Mouse (Mus musculus) liver, embryonic 16.5 days (tissue): ENCODE results near the gene Vwa8. TPM values are rescaled to one million over a fixed set of nuclear protein-coding genes. Genes with fewer than 3 reads are reported as not detected.

Source experiments
- ATAC-seq: fragments of 200-750 bp; cut with Nextera tagmentation; 2 replicates; pipeline ENCODE4 v1.8.0; 2017; ENCODE audit warnings: low read depth, mild to moderate bottlenecking, moderate number of reproducible peaks, moderate library complexity
- H3K27ac ChIP-seq: fragments of 300-500 bp; sonication (generic); 2 replicates; pipeline ENCODE4 v1.5.1; 2014; ENCODE audit warnings: mild to moderate bottlenecking, low read length
- H3K27me3 ChIP-seq: fragments of 300-500 bp; sonication (generic); 2 replicates; pipeline ENCODE4 v1.6.1; 2014; ENCODE audit warnings: low read depth, low read length, mixed read lengths; ENCODE audit not compliant: control insufficient read depth, insufficient read depth
- H3K36me3 ChIP-seq: fragments of 300-500 bp; sonication (generic); 2 replicates; pipeline ENCODE4 v1.6.1; 2014; ENCODE audit warnings: mild to moderate bottlenecking; ENCODE audit not compliant: control insufficient read depth, insufficient read depth
- H3K4me1 ChIP-seq: fragments of 300-500 bp; sonication (generic); 2 replicates; pipeline ENCODE4 v1.6.1; 2014; ENCODE audit warnings: low read depth, low read length, mixed read lengths; ENCODE audit not compliant: control insufficient read depth
- H3K4me2 ChIP-seq: fragments of 300-500 bp; sonication (generic); 2 replicates; pipeline ENCODE4 v1.6.1; 2014; ENCODE audit warnings: low read depth, low read length, mixed read lengths
- H3K4me3 ChIP-seq: fragments of 300-500 bp; sonication (generic); 2 replicates; pipeline ENCODE4 v1.5.1; 2014; ENCODE audit warnings: low read depth, mild to moderate bottlenecking, low read length
- H3K9ac ChIP-seq: fragments of 300-500 bp; sonication (generic); 2 replicates; pipeline ENCODE4 v1.6.1; 2014; ENCODE audit warnings: low read depth, low read length
- H3K9me3 ChIP-seq: fragments of 300-500 bp; sonication (generic); replicated peaks from 2 replicates; pipeline ENCODE4 v1.6.1; 2016; ENCODE audit warnings: low read length; ENCODE audit not compliant: control insufficient read depth
- WGBS: fragments of 180-500 bp; shearing (Covaris S2); extraction: QIAGEN DNeasy Blood & Tissue Kit; methylation state at CpG from one replicate; pipeline ENCODE4 v1.1.7; 2014; ENCODE audit not compliant: insufficient replicate concordance; 5-methylcytosine and 5-hydroxymethylcytosine counted together
- polyA plus RNA-seq: library from polyadenylated mRNA; unstranded; fragments of >200 nt; fragmentation: Nextera tagmentation; extraction: Ambion mirVana; gene quantifications from 2 replicates; pipeline ENCODE4 v1.2.1, GENCODE M21; 2015

The Vwa8 gene
- polyA plus RNA-seq, 1 experiment from 2014 or later = 9.5 TPM

- Histone ChIP-seq H3K4me1 (no peaks in the 10 kb centered on the region), H3K27me3 (no peaks in the 10 kb centered on the region), H3K27ac (no peak overlapping the region), H3K9me3 (no peaks in the 10 kb centered on the region), H3K4me3 (no peak overlapping the region), H3K4me2 (no peak overlapping the region), H3K36me3 (no peaks in the 10 kb centered on the region), H3K9ac (no peak overlapping the region)
- no peak for ATAC-seq
- WGBS = 58% methylated on average over 11 of the region's 11 CpGs
Observed at GRCm38 (mm10) chr14:79212380-79212991, 363.6 kb downstream of the Vwa8 start.

GRCm38 (mm10) chr14:79214129-79214528, 365.3 kb downstream of the Vwa8 start:
- 78% methylated on average over 6 of the region's 6 CpGs for WGBS

GRCm38 (mm10) chr14:79214660-79215249, 365.9 kb downstream of the Vwa8 start:
- Histone ChIP-seq H3K9ac (no peak overlapping the region), H3K4me1 (no peaks in the 10 kb centered on the region), H3K9me3 (no peaks in the 10 kb centered on the region), H3K27me3 (no peaks in the 10 kb centered on the region), H3K27ac (no peak overlapping the region), H3K4me2 (no peak overlapping the region), H3K4me3 (no peak overlapping the region), H3K36me3 (no peaks in the 10 kb centered on the region)
- ATAC-seq = no peak
- 53% methylated on average over 8 of the region's 8 CpGs for WGBS

More at GRCm38 (mm10) chr14:79214129-79214528, 365.3 kb downstream of the Vwa8 start:
- Histone ChIP-seq H3K9me3 (no peaks in the 10 kb centered on the region), H3K4me3 (no peak overlapping the region), H3K9ac (no peak overlapping the region), H3K27me3 (no peaks in the 10 kb centered on the region), H3K4me2 (no peak overlapping the region), H3K4me1 (no peaks in the 10 kb centered on the region), H3K36me3 (no peaks in the 10 kb centered on the region), H3K27ac (no peak overlapping the region)
- no peak for ATAC-seq

GRCm38 (mm10) chr14:79216366-79216765, 367.5 kb downstream of the Vwa8 start:
- H3K4me3 ChIP-seq = no peak overlapping the region
- H3K9ac ChIP-seq = no peak overlapping the region
- no peaks in the 10 kb centered on the region for H3K4me1 ChIP-seq
- 59% methylated on average over 2 of the region's 2 CpGs for whole genome bisulfite sequencing
- no peak overlapping the region for H3K4me2 ChIP-seq
- no peak for ATAC-seq
- H3K27ac ChIP-seq = no peak overlapping the region
- no peaks in the 10 kb centered on the region for H3K9me3 ChIP-seq
- H3K27me3 ChIP-seq = no peaks in the 10 kb centered on the region
- H3K36me3 ChIP-seq = no peaks in the 10 kb centered on the region

- H3K27me3 ChIP-seq = no peaks in the 10 kb centered on the region
- no peaks in the 10 kb centered on the region for H3K4me1 ChIP-seq
- no peak overlapping the region for H3K9ac ChIP-seq
- no peak for ATAC-seq
- WGBS = 74% methylated on average over 12 of the region's 12 CpGs
- no peaks in the 10 kb centered on the region for H3K9me3 ChIP-seq
- no peaks in the 10 kb centered on the region for H3K36me3 ChIP-seq
- no peak overlapping the region for H3K4me3 ChIP-seq
- H3K27ac ChIP-seq = no peak overlapping the region
- H3K4me2 ChIP-seq = no peak overlapping the region
Observed at GRCm38 (mm10) chr14:79223431-79224036, 374.7 kb downstream of the Vwa8 start.

GRCm38 (mm10) chr14:79225458-79225857, 376.6 kb downstream of the Vwa8 start:
- Histone ChIP-seq H3K27ac (no peak overlapping the region), H3K36me3 (no peaks in the 10 kb centered on the region), H3K4me3 (no peak overlapping the region), H3K27me3 (no peaks in the 10 kb centered on the region), H3K4me1 (no peaks in the 10 kb centered on the region), H3K9me3 (no peaks in the 10 kb centered on the region), H3K4me2 (no peak overlapping the region), H3K9ac (no peak overlapping the region)
- 67% methylated on average over 8 of the region's 8 CpGs for WGBS
- ATAC-seq = no peak

- H3K4me3 ChIP-seq = no peak overlapping the region
- H3K9me3 ChIP-seq = no peaks in the 10 kb centered on the region
- ATAC-seq = no peak
- H3K27ac ChIP-seq = no peak overlapping the region
- no peaks in the 10 kb centered on the region for H3K27me3 ChIP-seq
- H3K4me2 ChIP-seq = no peak overlapping the region
- 61% methylated on average over 9 of the region's 9 CpGs for WGBS
- no peaks in the 10 kb centered on the region for H3K36me3 ChIP-seq
- H3K9ac ChIP-seq = no peak overlapping the region
- H3K4me1 ChIP-seq = no peaks in the 10 kb centered on the region
Observed at GRCm38 (mm10) chr14:79226056-79226455, 377.2 kb downstream of the Vwa8 start.

GRCm38 (mm10) chr14:79226741-79227140, 377.9 kb downstream of the Vwa8 start:
- H3K9me3 ChIP-seq = no peaks in the 10 kb centered on the region

GRCm38 (mm10) chr14:79227955-79228354, 379.1 kb downstream of the Vwa8 start:
- no peak overlapping the region for H3K4me2 ChIP-seq
- no peaks in the 10 kb centered on the region for H3K4me1 ChIP-seq
- 28% methylated on average over 4 of the region's 4 CpGs for WGBS

More at GRCm38 (mm10) chr14:79226741-79227140, 377.9 kb downstream of the Vwa8 start:
- Histone ChIP-seq H3K27ac (no peak overlapping the region), H3K27me3 (no peaks in the 10 kb centered on the region), H3K4me2 (no peak overlapping the region), H3K9ac (no peak overlapping the region), H3K4me1 (no peaks in the 10 kb centered on the region), H3K4me3 (no peak overlapping the region), H3K36me3 (no peaks in the 10 kb centered on the region)
- ATAC-seq = no peak
- WGBS = 73% methylated on average over 6 of the region's 6 CpGs

More at GRCm38 (mm10) chr14:79227955-79228354, 379.1 kb downstream of the Vwa8 start:
- no peaks in the 10 kb centered on the region for H3K36me3 ChIP-seq
- H3K4me3 ChIP-seq = no peak overlapping the region
- no peak for ATAC-seq
- no peak overlapping the region for H3K27ac ChIP-seq
- H3K27me3 ChIP-seq = no peaks in the 10 kb centered on the region
- no peaks in the 10 kb centered on the region for H3K9me3 ChIP-seq
- no peak overlapping the region for H3K9ac ChIP-seq
